Mouse (Mus musculus): ENCODE data around the gene Slc46a2. TPM values are rescaled to one million over a fixed set of nuclear protein-coding genes. Genes with fewer than 3 reads are reported as not detected.

Slc46a2 gene
- total RNA-seq (2014; fragmentation: Nextera tagmentation): not detected in 2 replicates
- 0.05 and 0.06 TPM in 2 replicates for total RNA-seq (2017)
- not detected in 2 replicates for polyA plus RNA-seq (2012)

DNA sequence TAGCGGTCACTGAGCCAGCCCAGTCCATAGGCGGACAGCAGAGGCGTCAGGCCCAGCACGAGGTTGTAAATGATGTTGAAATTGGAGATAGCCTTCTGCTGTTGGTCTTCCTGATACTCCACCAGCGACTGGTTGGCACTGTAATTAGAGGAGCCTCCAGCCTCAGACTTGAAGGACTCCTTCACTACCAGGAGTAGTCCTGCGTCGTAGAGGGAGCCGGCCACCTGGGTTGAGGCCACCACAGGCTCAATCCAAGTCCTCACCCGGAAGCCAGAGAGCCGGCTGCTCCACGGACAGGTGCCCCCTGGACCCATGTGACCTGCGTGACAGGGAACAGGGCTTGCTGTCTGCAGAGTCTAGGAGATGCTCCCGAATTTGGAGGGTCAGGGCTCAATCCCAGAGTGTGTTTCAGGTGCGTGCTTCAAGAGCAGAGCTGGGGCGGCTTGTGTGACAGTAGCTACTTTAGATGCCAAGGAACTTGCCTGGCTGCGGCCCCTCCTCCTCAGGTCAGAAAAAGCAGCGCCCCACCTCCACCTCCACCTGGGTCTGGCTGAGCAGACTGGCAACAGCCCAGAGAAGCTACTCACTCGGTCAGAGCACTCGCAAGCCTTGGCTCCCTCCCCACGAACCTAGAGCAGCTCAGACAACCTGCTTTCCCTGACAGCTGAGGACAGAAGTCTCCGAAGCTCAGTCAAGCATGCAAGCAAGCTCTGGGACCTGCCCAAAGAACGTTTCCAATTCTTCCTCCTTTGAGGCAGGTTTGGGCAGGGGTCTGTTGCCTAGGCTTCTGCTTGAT, at the start of gene Slc46a2:
Gene Slc46a2 (minus strand): TSS at position 449 of the 796 bp plus-strand sequence.
- Histone ChIP-seq H3K36me3 (replicated peaks) (no peaks in the 10 kb centered on the region), H3K9me3 (replicated peaks) (no peaks in the 10 kb centered on the region), H3K27me3 (ENCODE audit: insufficient read depth, low read length) (peaks cover 9% of the 10 kb centered on the region; the same call in 1 of the 2 replicates), H3K4me3 (ENCODE audit: low read depth, low read length) (no peak within 1 kb of the TSS), H3K4me1 (ENCODE audit: insufficient read depth, low read depth, low read length) (no peaks in the 10 kb centered on the region)
- DNase-seq (ENCODE audit: low spot score) (no peak), ATAC-seq (ENCODE audit: extremely low read depth, insufficient number of reproducible peaks, low FRiP score, poor library complexity, severe bottlenecking) (no peak)
- no peak for TF ChIP-seq TAL1 (conservative IDR thresholded peaks at IDR 0.05; ENCODE audit: low read depth, low read length)
- TF ChIP-seq CTCF (IDR thresholded peaks at IDR 0.05; ENCODE audit: low read depth, low read length): no peak
- TF ChIP-seq GATA1 (IDR thresholded peaks at IDR 0.05; ENCODE audit: borderline replicate concordance, low read length): no peak
- TF ChIP-seq POLR2AphosphoS5 (IDR thresholded peaks at IDR 0.05; ENCODE audit: insufficient replicate concordance, low read depth, low read length): no peak
- no peak for TF ChIP-seq GATA2 (IDR thresholded peaks at IDR 0.05; ENCODE audit: borderline replicate concordance, low read depth, low read length)

DNA sequence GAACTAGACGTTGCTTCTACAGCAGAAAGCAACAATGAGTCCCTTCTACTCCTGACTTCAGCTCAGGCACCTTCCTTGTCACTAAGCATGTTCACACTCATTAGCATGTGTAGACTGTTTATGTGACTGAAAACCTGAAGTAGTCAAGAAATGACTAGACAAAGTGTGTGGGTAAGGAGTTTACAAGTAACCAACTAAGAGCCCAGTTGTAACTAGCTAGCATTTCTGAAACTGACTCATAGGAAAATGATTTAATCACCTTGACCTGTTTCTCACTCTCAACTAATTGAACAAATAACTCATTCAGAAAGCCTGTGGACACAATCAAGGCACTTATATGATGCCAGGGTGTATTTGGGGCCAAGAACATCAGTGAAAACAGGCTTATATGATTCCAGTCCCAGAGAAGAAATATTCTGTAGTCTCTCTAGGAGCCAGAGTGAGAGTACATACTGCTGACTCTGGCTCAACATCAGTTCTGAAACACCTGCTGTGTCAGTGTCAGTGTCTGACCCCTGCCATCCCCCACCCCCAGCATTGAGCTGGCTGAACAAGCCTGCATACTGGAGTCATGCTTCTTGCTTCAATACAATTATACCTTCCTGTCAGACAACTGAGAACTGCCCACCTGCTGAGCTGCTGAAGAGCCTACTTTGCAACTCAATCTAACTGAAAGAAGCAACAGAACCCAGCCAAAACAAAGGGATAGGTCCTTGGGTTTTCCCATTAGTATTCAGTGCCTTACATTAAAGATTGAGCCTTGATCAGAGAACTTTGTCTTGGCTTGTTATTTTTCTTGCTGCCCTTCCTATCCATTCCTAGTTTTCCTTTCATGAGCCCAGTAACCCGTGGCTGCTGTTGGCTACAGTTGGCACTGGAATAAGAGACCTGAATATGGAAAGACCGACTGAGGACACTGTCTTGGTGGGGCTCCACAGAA, 48.8 kb upstream of the Slc46a2 start, which contains the start of gene Mup6:
Gene Mup6 (plus strand): TSS at position 890 of the 940 bp plus-strand sequence.
- Histone ChIP-seq H3K27me3 (ENCODE audit: insufficient read depth, low read length) (no peaks in the 10 kb centered on the region), H3K4me3 (ENCODE audit: low read depth, low read length) (no peak within 1 kb of the TSS), H3K9me3 (replicated peaks) (no peaks in the 10 kb centered on the region), H3K4me1 (ENCODE audit: insufficient read depth, low read depth, low read length) (no peaks in the 10 kb centered on the region), H3K36me3 (replicated peaks) (no peaks in the 10 kb centered on the region)
- ATAC-seq (ENCODE audit: extremely low read depth, insufficient number of reproducible peaks, low FRiP score, poor library complexity, severe bottlenecking) (no peak), DNase-seq (ENCODE audit: low spot score) (no peak)
- TF ChIP-seq GATA2 (IDR thresholded peaks at IDR 0.05; ENCODE audit: borderline replicate concordance, low read depth, low read length): no peak
- no peak for TF ChIP-seq TAL1 (conservative IDR thresholded peaks at IDR 0.05; ENCODE audit: low read depth, low read length)
- TF ChIP-seq POLR2AphosphoS5 (IDR thresholded peaks at IDR 0.05; ENCODE audit: insufficient replicate concordance, low read depth, low read length): no peak
- TF ChIP-seq GATA1 (IDR thresholded peaks at IDR 0.05; ENCODE audit: borderline replicate concordance, low read length): no peak
- TF ChIP-seq CTCF (IDR thresholded peaks at IDR 0.05; ENCODE audit: low read depth, low read length): no peak

DNA sequence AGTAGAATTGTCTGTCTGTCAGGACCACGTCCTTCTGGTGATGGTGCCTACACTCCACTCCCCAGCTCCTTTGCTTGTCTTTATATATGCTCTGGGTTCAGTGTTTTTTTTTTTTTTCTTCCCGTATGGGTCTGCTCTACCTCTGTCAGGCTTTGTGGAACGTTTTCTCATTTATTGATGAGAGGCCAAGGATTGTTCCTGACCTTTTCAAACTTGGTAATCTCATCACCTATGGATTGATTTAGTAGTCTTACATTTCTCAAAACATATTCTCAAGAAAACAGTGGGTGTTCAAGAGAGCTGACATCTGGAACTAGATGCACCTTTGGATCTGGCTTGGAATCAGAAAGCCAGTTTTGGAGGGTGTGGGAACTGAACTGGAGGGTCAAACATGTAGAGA, 45.8 kb upstream of the Slc46a2 start, which contains the start of gene Mup4:
Gene Mup4 (minus strand): TSS at position 101 of the 400 bp plus-strand sequence.
- Histone ChIP-seq H3K4me3 (ENCODE audit: low read depth, low read length) (no peak within 1 kb of the TSS), H3K4me1 (ENCODE audit: insufficient read depth, low read depth, low read length) (no peaks in the 10 kb centered on the region), H3K27me3 (ENCODE audit: insufficient read depth, low read length) (no peaks in the 10 kb centered on the region), H3K9me3 (replicated peaks) (no peaks in the 10 kb centered on the region), H3K36me3 (replicated peaks) (no peaks in the 10 kb centered on the region)
- TF ChIP-seq TAL1 (conservative IDR thresholded peaks at IDR 0.05; ENCODE audit: low read depth, low read length): no peak
- TF ChIP-seq GATA2 (IDR thresholded peaks at IDR 0.05; ENCODE audit: borderline replicate concordance, low read depth, low read length): no peak
- no peak for TF ChIP-seq CTCF (IDR thresholded peaks at IDR 0.05; ENCODE audit: low read depth, low read length)
- no peak for TF ChIP-seq POLR2AphosphoS5 (IDR thresholded peaks at IDR 0.05; ENCODE audit: insufficient replicate concordance, low read depth, low read length)
- no peak for TF ChIP-seq GATA1 (IDR thresholded peaks at IDR 0.05; ENCODE audit: borderline replicate concordance, low read length)
- ATAC-seq (ENCODE audit: extremely low read depth, insufficient number of reproducible peaks, low FRiP score, poor library complexity, severe bottlenecking) (no peak), DNase-seq (ENCODE audit: low spot score) (no peak)

DNA sequence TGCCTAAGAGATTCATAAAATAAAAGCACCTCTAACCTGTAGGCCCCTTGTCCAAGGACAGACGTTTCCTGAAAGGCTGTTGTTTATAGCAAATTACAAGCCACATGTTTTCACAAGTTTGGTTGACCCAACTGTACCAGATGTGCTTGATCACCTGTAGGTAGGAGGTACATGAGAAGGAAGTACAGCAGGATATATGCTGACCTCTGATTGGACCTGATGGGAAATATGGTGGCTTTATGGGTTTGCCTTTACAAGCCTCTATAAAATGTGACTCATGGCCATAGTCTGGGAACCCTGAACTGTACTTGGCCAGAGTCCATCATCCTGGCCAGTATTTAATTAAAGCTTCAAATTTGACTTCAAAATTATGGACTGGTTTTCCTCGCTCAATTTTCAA, 22.7 kb upstream of the Slc46a2 start:
- TF ChIP-seq GATA2 (IDR thresholded peaks at IDR 0.05; ENCODE audit: borderline replicate concordance, low read depth, low read length): no peak
- TF ChIP-seq GATA1 (IDR thresholded peaks at IDR 0.05; ENCODE audit: borderline replicate concordance, low read length): no peak
- TF ChIP-seq POLR2AphosphoS5 (IDR thresholded peaks at IDR 0.05; ENCODE audit: insufficient replicate concordance, low read depth, low read length): no peak
- no peak for TF ChIP-seq TAL1 (conservative IDR thresholded peaks at IDR 0.05; ENCODE audit: low read depth, low read length)
- TF ChIP-seq CTCF (IDR thresholded peaks at IDR 0.05; ENCODE audit: low read depth, low read length): no peak
- ATAC-seq (ENCODE audit: extremely low read depth, insufficient number of reproducible peaks, low FRiP score, poor library complexity, severe bottlenecking) (no peak), DNase-seq (ENCODE audit: low spot score) (no peak)
- no peaks in the 10 kb centered on the region for H3K9me3 ChIP-seq (replicated peaks)
- no peaks in the 10 kb centered on the region for H3K36me3 ChIP-seq (replicated peaks)
- H3K4me1 ChIP-seq (ENCODE audit: insufficient read depth, low read depth, low read length): no peaks in the 10 kb centered on the region
- H3K4me3 ChIP-seq (ENCODE audit: low read depth, low read length): no peak overlapping the region
- H3K27me3 ChIP-seq (ENCODE audit: insufficient read depth, low read length): peaks cover 16% of the 10 kb centered on the region

DNA sequence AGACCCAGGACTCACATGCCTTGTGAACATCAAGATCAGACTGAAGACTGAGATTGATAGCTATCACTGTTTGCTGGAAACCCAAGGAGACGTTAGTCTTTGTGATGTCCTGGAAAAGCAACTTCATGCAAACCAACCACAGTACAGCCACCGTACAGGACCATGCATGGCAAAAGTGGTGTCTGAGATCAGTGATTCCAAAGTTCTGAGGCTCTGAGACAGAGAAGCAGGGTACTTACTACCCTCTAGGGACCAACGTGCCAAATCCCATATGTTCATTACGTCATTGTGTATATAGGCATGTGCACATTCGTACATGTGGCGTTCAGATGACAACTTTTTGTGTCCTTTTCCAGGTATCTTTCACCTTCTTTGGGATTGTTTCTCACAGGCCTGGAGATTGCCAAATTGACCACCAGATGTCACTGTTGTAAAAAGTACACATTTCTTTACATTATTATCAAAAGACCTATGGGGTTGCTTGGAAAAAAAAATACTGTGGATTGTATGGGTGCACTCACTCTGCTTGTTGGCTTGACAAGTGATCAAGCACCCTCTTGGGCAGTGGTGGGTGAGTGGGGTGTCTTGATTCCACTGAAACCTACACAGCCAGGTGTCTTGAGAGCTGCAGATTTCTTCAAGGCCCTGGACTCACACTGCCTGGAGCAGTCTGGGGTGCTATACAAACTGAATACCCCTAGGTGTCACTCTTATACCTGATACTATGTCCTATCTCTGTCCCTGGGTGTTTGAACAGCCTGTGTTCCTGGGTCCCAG, 17.8 kb upstream of the Slc46a2 start:
- ATAC-seq (ENCODE audit: extremely low read depth, insufficient number of reproducible peaks, low FRiP score, poor library complexity, severe bottlenecking) (no peak), DNase-seq (ENCODE audit: low spot score) (peak; percentile 7)
- Histone ChIP-seq H3K4me3 (ENCODE audit: low read depth, low read length) (no peak overlapping the region), H3K27me3 (ENCODE audit: insufficient read depth, low read length) (peaks cover 7% of the 10 kb centered on the region), H3K9me3 (replicated peaks) (no peaks in the 10 kb centered on the region), H3K36me3 (replicated peaks) (no peaks in the 10 kb centered on the region), H3K4me1 (ENCODE audit: insufficient read depth, low read depth, low read length) (no peaks in the 10 kb centered on the region)
- TF ChIP-seq POLR2AphosphoS5 (IDR thresholded peaks at IDR 0.05; ENCODE audit: insufficient replicate concordance, low read depth, low read length): no peak
- TF ChIP-seq GATA2 (IDR thresholded peaks at IDR 0.05; ENCODE audit: borderline replicate concordance, low read depth, low read length): no peak
- no peak for TF ChIP-seq TAL1 (conservative IDR thresholded peaks at IDR 0.05; ENCODE audit: low read depth, low read length)
- TF ChIP-seq GATA1 (IDR thresholded peaks at IDR 0.05; ENCODE audit: borderline replicate concordance, low read length): no peak
- no peak for TF ChIP-seq CTCF (IDR thresholded peaks at IDR 0.05; ENCODE audit: low read depth, low read length)
